Mouse (Mus musculus) gastrocnemius, postnatal 10 days (tissue): ENCODE results near the gene Btg1-ps1. TPM values are rescaled to one million over a fixed set of nuclear protein-coding genes. Genes with fewer than 3 reads are reported as not detected.
"Not testable (repeated sequence)": the region's sequence is repeated elsewhere in the genome, so short reads cannot be mapped to it uniquely, and the experiment has no call there.

Experiments used
- DNase-seq: peaks from one replicate; pipeline ENCODE4 v3.0.0; 2021; ENCODE audit warnings: mixed read lengths
- long read RNA-seq, 2 experiments: library from polyadenylated mRNA; stranded (forward); transcript quantifications; one replicate each; pipeline ENCODE4 v2.0.0; 2021
- total RNA-seq, 2 experiments: library from RNA; stranded (reverse); gene quantifications; 2 replicates each; pipeline ENCODE4 v1.2.3; 2021

Gene Btg1-ps1
- total RNA-seq, result not detected
- long read RNA-seq, experiment 1, result 0 reads
- long read RNA-seq, experiment 2, result 0 reads

DNA sequence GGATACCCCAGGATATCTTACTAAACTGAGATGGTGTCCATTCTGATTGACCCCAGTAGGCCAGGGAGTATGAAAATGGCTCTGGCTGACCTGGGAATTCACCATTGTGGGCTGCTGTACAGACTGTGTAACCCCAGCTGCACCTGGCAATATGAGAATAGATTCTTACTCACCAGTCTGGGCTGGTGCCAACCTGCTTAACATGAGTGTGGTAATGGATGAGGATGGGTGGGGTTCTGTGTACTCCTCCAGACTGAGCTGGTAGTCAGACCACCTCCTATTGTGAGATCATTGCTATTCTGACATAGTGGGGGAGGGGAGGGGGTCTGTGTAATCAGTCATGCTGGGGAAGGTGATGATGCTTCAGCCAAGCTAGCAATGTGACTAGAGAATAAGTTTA, at the start of gene Btg1-ps1:
Gene Btg1-ps1, minus strand, starts transcription at position 219 of the 400 bp plus-strand sequence.
- not testable (repeated sequence) for DNase-seq

DNA sequence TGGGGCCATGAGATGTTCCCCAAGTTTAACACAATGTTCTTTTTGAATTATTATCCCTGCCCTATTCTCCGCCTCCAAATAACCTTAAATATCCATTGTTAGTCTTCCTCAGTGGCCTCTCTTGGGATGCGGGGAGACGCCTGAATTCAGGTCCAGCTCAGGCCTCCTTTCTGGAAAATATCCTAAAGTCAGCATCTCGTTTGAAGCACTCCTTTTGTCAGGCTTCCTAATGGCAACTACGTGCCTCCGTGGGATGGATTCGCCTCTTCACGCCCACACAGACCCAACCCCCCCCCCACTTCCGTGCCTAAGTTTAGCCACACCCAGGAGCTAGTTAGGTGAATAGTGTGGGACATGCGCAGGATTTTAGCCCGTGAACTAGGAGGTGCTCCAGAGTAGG, 47.6 kb upstream of the Btg1-ps1 start, which contains the start of gene Rhox10:
Gene Rhox10, plus strand, starts transcription at position 301 of the 400 bp plus-strand sequence.
- DNase-seq, result no peak

DNA sequence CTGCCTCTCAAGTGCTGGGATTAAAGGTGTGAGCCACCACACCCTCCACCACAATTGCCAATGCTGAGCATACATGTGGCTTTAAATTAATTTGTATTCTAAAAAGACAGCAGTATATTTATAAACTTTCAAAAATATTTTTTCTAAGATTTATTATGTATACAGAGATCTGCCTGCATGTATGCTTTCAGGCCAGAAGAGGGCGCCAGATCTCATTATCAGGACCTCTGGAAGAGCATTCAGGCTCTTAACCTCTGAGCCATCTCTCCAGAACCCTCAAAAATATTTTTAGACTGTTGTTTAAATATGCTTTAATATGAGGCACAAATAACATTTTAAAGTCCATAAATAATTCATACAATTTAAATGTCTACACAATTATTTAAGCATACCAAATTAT, 42.9 kb upstream of the Btg1-ps1 start:
- DNase-seq, result no peak

- DNase-seq, result not testable (repeated sequence)
These were observed 24.4 kb upstream of the Btg1-ps1 start, which contains the start of gene Btg1-ps2 for GRCm38 (mm10) chrX:38043014-38043413. Gene Btg1-ps2, minus strand, starts transcription at chrX:38043114.

- DNase-seq, result no peak
These were observed 21.1 kb upstream of the Btg1-ps1 start for GRCm38 (mm10) chrX:38039666-38040065.

- DNase-seq, result no peak
These were observed 15.2 kb upstream of the Btg1-ps1 start for GRCm38 (mm10) chrX:38033841-38034240.

- DNase-seq, result no peak
These were observed 9.9 kb downstream of the Btg1-ps1 start for GRCm38 (mm10) chrX:38008756-38009155.

Other genes with a start within 250 kb of the Btg1-ps1 start
- gene Rhox5, start 214.0 kb downstream of the Btg1-ps1 start, total RNA-seq, result not detected
- gene Rhox6, start 191.9 kb downstream of the Btg1-ps1 start, total RNA-seq, result not detected
- gene Rhox7a, start 187.1 kb downstream of the Btg1-ps1 start, total RNA-seq, result not detected
- not detected for gene Rhox8, start 139.9 kb downstream of the Btg1-ps1 start, total RNA-seq
- not detected for gene Rhox7b, start 121.6 kb downstream of the Btg1-ps1 start, total RNA-seq
- not detected for gene Rhox9, start 117.0 kb downstream of the Btg1-ps1 start, total RNA-seq
- gene Btg1-ps2, start 24.3 kb upstream of the Btg1-ps1 start, total RNA-seq, result not detected
- gene Rhox10, start 47.7 kb upstream of the Btg1-ps1 start, total RNA-seq, result not detected
- not detected for gene Rhox11, start 66.3 kb upstream of the Btg1-ps1 start, total RNA-seq
- gene Rhox12, start 92.1 kb upstream of the Btg1-ps1 start, total RNA-seq, result not detected
- gene Rhox13, start 102.4 kb upstream of the Btg1-ps1 start, total RNA-seq, result not detected
- 1 to 10 TPM; 8.2 to 9.8 TPM for gene Zbtb33, start 171.0 kb upstream of the Btg1-ps1 start, total RNA-seq
- gene Tmem255a, start 233.6 kb upstream of the Btg1-ps1 start, total RNA-seq, result 10 to 100 TPM in 1 of 2 experiments, 1 to 10 TPM in 1; 8.7 to 11.5 TPM